Mouse (Mus musculus) olfactory bulb, adult 2 months (tissue): ENCODE measurements around the gene Uso1.

Experiments
- CTCF ChIP-seq: fragments of 200-500 bp; IDR thresholded peaks from 2 replicates; pipeline ENCODE4 v1.5.1; 2012; ENCODE audit warnings: low read depth, mild to moderate bottlenecking, low read length, moderate library complexity; ENCODE audit not compliant: insufficient read depth
- POLR2A ChIP-seq: fragments of 200-500 bp; IDR thresholded peaks from 2 replicates; pipeline ENCODE4 v1.6.1; 2012; ENCODE audit warnings: mild to moderate bottlenecking, low read depth, low read length, moderate library complexity; ENCODE audit not compliant: insufficient read depth

GRCm38 (mm10) chr5:92183071-92183830, 45.5 kb downstream of the Uso1 start:
- TF ChIP-seq POLR2A = no peak
- TF ChIP-seq CTCF = no peak
